Mouse (Mus musculus): ENCODE measurements around the gene Ppef1.

Ppef1 gene

GRCm38 (mm10) chrX:160598055-160598454 lies 137.5 kb downstream of the Ppef1 start:
- no peak for DNase-seq

GRCm38 (mm10) chrX:160592933-160593332 lies 142.6 kb downstream of the Ppef1 start:
- no peak for DNase-seq

- no peak for DNase-seq
Observed at GRCm38 (mm10) chrX:160590147-160590546, 145.4 kb downstream of the Ppef1 start.

- DNase-seq: no peak
Observed at GRCm38 (mm10) chrX:160588523-160588922, 147.0 kb downstream of the Ppef1 start.

GRCm38 (mm10) chrX:160585110-160585509 lies 150.5 kb downstream of the Ppef1 start:
- no peak for DNase-seq

GRCm38 (mm10) chrX:160584148-160584838 lies 151.3 kb downstream of the Ppef1 start:
- DNase-seq: no peak

GRCm38 (mm10) chrX:160583589-160583988 lies 152.0 kb downstream of the Ppef1 start:
- DNase-seq: no peak
